Mouse (Mus musculus) intestine, postnatal 0 days (tissue): ENCODE data around the gene Ino80. TPM values are rescaled to one million over a fixed set of nuclear protein-coding genes. Genes with fewer than 3 reads are reported as not detected.

Experiments used
- ATAC-seq: fragments of 200-750 bp; cut with Nextera tagmentation; 2 replicates; pipeline ENCODE4 v1.8.0; 2017; ENCODE audit warnings: mild to moderate bottlenecking, moderate TSS enrichment, moderate library complexity
- H3K27ac ChIP-seq: fragments of 300-500 bp; sonication (generic); 2 replicates; pipeline ENCODE4 v1.5.1; 2014; ENCODE audit warnings: mild to moderate bottlenecking, low read depth, low read length, moderate library complexity
- H3K27me3 ChIP-seq: fragments of 300-500 bp; sonication (generic); replicated peaks from 2 replicates; pipeline ENCODE4 v1.6.1; 2014; ENCODE audit warnings: low read length, mixed read lengths; ENCODE audit not compliant: control insufficient read depth, insufficient read depth
- H3K36me3 ChIP-seq: fragments of 300-500 bp; sonication (generic); 2 replicates; pipeline ENCODE4 v1.6.1; 2014; ENCODE audit warnings: mild to moderate bottlenecking, moderate library complexity; ENCODE audit not compliant: control insufficient read depth, insufficient read depth
- H3K4me1 ChIP-seq: fragments of 300-500 bp; sonication (generic); replicated peaks from 2 replicates; pipeline ENCODE4 v1.6.1; 2014; ENCODE audit warnings: antibody characterized with exemption, low read length, mixed read lengths; ENCODE audit not compliant: control insufficient read depth, insufficient read depth
- H3K4me2 ChIP-seq: fragments of 300-500 bp; sonication (generic); replicated peaks from 2 replicates; pipeline ENCODE4 v1.6.1; 2014; ENCODE audit warnings: low read depth, mild to moderate bottlenecking, moderate library complexity
- H3K4me3 ChIP-seq: fragments of 300-500 bp; sonication (generic); 2 replicates; pipeline ENCODE4 v1.5.1; 2014; ENCODE audit warnings: low read depth, low read length
- H3K9ac ChIP-seq: fragments of 300-500 bp; sonication (generic); 2 replicates; pipeline ENCODE4 v1.6.1; 2014; ENCODE audit warnings: mild to moderate bottlenecking, low read depth, low read length
- H3K9me3 ChIP-seq: fragments of 300-500 bp; sonication (generic); 2 replicates; pipeline ENCODE4 v1.6.1; 2016; ENCODE audit warnings: mixed run types; ENCODE audit not compliant: control insufficient read depth
- CTCF ChIP-seq: sonication (generic); IDR thresholded peaks from 2 replicates; pipeline ENCODE4 v1.5.1; 2016; ENCODE audit warnings: low read depth, mild to moderate bottlenecking, control low read depth, antibody characterized with exemption, moderate library complexity
- WGBS: fragments of 180-500 bp; shearing (Covaris S2); extraction: QIAGEN DNeasy Blood & Tissue Kit; methylation state at CpG from one replicate; pipeline ENCODE4 v1.1.7; 2014; 5-methylcytosine and 5-hydroxymethylcytosine counted together
- polyA plus RNA-seq: library from polyadenylated mRNA; unstranded; fragments of >200 nt; fragmentation: Nextera tagmentation; extraction: Ambion mirVana; gene quantifications from 2 replicates; pipeline ENCODE4 v1.2.1, GENCODE M21; 2015

The Ino80 gene
- polyA plus RNA-seq, 1 experiment from 2014 or later, result 2.4 TPM

DNA sequence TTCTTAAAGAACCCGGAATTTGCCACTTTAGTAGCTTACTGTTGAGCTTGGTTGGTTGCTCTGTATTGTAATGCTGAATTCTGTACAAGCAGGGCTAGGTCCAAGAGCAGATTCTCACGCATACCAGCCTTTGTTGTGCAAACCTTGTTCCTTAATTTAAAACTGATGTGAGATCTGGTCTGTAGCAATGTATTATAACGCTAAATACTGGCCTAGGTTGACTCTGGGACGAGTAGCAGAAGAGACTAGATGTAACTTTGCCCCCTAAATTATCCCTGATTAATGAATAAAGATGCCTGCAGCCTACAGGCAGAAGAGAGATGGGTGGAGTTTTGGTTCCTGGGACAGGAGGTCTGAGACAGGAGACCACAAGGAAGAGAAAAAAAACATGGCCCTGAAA lies 13.5 kb downstream of the Ino80 start:
- TF ChIP-seq CTCF, result no peak
- no peaks in the 10 kb centered on the region for H3K9me3 ChIP-seq
- ATAC-seq, result no peak
- H3K4me3 ChIP-seq, result no peak overlapping the region
- no peaks in the 10 kb centered on the region for H3K4me1 ChIP-seq
- no peak overlapping the region for H3K27ac ChIP-seq
- H3K9ac ChIP-seq, result no peak overlapping the region
- peaks cover 6% of the 10 kb centered on the region; the same call in 1 of the 2 replicates for H3K36me3 ChIP-seq
- no peaks in the 10 kb centered on the region for H3K27me3 ChIP-seq
- H3K4me2 ChIP-seq, result no peak overlapping the region
- 62% methylated on average over 4 of the region's 4 CpGs for WGBS

DNA sequence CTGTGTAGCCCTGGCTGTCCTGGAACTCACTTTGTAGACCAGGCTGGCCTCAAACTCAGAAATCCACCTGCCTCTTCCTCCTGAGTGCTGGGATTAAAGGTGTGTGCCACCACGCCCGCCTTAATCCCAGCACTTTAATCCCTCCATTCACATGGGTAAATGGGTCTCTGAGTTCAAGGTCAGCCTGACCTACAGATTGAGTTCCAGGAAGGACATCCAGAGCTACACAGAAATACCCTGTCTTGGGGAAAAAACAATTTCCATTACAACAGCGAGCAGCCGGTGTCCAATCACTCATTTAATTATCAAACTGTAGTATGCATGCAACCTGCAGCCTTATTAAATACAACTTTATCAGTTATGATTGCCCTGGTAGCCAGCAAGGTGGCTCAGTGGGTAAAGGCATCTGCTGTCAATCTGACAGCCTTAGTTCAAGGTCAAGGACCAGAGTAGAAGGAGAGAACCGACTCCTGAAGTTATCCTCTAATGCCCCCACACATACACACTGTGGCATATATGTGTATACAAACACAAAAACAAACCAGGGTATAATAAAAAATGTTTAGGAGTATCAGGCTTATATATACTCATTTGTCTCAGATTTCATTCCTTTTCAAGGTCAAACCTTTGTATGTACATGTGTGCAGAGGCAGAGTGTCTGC lies 14.2 kb downstream of the Ino80 start:
- Histone ChIP-seq H3K27ac (no peak overlapping the region), H3K36me3 (peaks cover 6% of the 10 kb centered on the region; the same call in 1 of the 2 replicates), H3K4me3 (no peak overlapping the region), H3K9ac (no peak overlapping the region), H3K9me3 (no peaks in the 10 kb centered on the region), H3K4me1 (no peaks in the 10 kb centered on the region), H3K27me3 (no peaks in the 10 kb centered on the region), H3K4me2 (no peak overlapping the region)
- TF ChIP-seq CTCF, result no peak
- WGBS, result 91% methylated on average over 5 of the region's 5 CpGs
- ATAC-seq, result no peak

DNA sequence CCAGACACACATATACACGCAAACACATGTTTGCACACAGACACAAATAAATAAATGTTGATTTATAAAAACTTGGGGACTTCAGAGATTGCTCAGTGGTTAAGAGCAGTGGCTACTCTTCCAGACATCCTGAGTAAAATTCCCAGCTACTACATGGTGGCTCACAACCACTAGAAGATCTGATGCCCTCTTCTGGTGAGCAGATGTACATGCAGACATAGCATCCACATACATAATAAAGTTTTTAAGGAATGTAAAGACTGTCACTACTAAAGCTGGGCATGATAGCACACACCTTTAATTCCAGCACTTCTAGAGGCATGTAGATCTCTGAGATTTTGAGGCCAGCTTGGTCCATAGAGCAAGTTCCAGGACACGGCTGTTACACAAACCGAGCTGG lies 16.5 kb downstream of the Ino80 start:
- no peak overlapping the region for H3K9ac ChIP-seq
- WGBS, result 92% methylated on average over 3 of the region's 3 CpGs
- H3K36me3 ChIP-seq, result peaks cover 13% of the 10 kb centered on the region
- no peak overlapping the region for H3K4me3 ChIP-seq
- no peaks in the 10 kb centered on the region for H3K27me3 ChIP-seq
- no peaks in the 10 kb centered on the region for H3K9me3 ChIP-seq
- H3K4me2 ChIP-seq, result no peak overlapping the region
- H3K27ac ChIP-seq, result no peak overlapping the region
- no peaks in the 10 kb centered on the region for H3K4me1 ChIP-seq
- no peak for ATAC-seq
- TF ChIP-seq CTCF, result peak; percentile 59

DNA sequence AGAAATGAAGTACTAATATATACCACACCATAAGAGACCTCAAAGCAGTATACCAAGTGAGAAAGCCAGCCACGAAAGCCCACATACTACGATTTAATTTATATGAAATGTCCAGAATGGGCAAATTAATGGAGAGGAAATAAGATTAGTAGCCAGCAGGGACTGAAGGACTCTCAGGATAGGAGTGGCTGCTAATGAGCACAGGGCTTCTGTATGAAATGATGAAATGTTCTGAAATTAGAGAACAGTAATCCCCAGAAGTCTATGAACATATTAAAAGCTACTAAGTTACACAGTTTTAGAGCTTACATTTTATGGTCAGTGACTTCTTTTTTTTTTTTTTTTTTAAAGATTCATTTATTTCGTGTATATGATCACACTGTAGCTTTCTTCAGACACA lies 22.9 kb downstream of the Ino80 start:
- H3K36me3 ChIP-seq, result peaks cover 47% of the 10 kb centered on the region
- ATAC-seq, result no peak
- H3K9ac ChIP-seq, result no peak overlapping the region
- H3K4me2 ChIP-seq, result no peak overlapping the region
- H3K9me3 ChIP-seq, result no peaks in the 10 kb centered on the region
- no peaks in the 10 kb centered on the region for H3K4me1 ChIP-seq
- no peak overlapping the region for H3K4me3 ChIP-seq
- H3K27me3 ChIP-seq, result no peaks in the 10 kb centered on the region
- no peak overlapping the region for H3K27ac ChIP-seq
- WGBS, result 89% methylated on average over 3 of the region's 3 CpGs
- no peak for TF ChIP-seq CTCF

DNA sequence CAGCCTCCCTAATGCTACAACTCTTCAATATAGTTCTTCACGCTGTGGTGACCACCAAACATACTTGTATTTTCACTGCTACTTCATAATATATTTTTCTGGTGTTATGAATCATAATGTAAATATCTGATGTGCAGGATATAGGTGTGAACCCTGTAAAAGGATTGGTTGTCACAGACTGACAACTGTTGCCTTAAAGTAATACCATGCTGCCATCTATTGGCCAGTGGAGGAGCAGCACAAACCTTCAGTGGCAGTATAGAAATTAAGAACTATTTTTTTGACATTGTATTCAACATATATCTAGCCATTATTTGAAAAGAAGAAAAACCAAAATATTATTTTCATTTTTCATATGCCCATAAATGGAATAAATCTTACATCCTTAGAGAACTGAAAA lies 40.5 kb downstream of the Ino80 start:
- peak; percentile 81 for TF ChIP-seq CTCF
- no peaks in the 10 kb centered on the region for H3K4me1 ChIP-seq

DNA sequence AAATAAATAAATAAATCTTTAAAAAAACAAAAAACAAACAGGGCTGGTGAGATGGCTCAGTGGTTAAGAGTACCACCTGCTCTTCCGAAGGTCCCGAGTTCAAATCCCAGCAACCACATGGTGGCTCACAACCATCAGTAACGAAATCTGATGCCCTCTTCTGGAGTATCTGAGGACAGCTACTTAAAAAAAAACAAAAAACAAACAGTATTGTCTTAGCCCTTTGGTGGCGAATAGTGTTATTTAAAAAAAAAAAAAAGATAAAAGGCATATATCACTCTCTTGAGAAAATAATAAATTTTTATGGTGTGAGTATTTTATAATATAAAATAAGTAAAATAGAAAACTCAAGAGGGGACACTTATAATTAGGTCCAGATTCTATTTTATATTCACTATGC lies 41.0 kb downstream of the Ino80 start:
- TF ChIP-seq CTCF, result no peak
- H3K9me3 ChIP-seq, result no peaks in the 10 kb centered on the region
- H3K4me3 ChIP-seq, result no peak overlapping the region
- H3K27ac ChIP-seq, result no peak overlapping the region
- no peak for ATAC-seq
- H3K36me3 ChIP-seq, result peaks cover 43% of the 10 kb centered on the region
- H3K27me3 ChIP-seq, result no peaks in the 10 kb centered on the region
- H3K9ac ChIP-seq, result no peak overlapping the region
- no peak overlapping the region for H3K4me2 ChIP-seq
- WGBS, result 92% methylated on average over 4 of the region's 4 CpGs
- no peaks in the 10 kb centered on the region for H3K4me1 ChIP-seq

More for the DNA sequence above, 40.5 kb downstream of the Ino80 start:
- H3K4me3 ChIP-seq, result no peak overlapping the region
- no peaks in the 10 kb centered on the region for H3K27me3 ChIP-seq
- 0 out of 2 replicates have a peak, but pooled peaks have one; percentile 31 for ATAC-seq
- no peak overlapping the region for H3K9ac ChIP-seq
- H3K9me3 ChIP-seq, result no peaks in the 10 kb centered on the region
- H3K36me3 ChIP-seq, result peaks cover 44% of the 10 kb centered on the region
- H3K27ac ChIP-seq, result no peak overlapping the region
- H3K4me2 ChIP-seq, result no peak overlapping the region
- 89% methylated on average over 1 of the region's 1 CpGs for WGBS
